Mouse (Mus musculus): ENCODE data around the gene Rab33b. TPM values are rescaled to one million over a fixed set of nuclear protein-coding genes. Genes with fewer than 3 reads are reported as not detected.

The Rab33b gene
- polyA plus RNA-seq, 1 experiment, result 12.3 TPM

DNA sequence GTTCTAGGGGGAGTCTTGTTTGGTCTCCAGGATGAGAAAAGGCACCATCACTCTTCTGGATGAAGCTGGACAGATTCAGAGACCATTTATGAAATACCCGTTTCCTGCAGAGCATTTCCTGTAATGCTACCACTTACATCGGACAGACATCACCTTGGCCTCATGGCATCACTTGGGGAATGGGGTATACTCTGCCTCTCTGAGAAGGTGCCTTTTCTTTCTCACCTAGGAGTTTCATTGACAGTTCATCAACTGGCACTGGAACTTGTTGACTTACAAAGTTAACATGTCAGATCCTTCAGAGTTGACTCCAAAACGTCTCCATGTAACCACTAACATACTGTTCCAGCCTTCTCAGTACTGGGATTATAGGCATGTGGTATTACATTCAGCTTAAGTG, 939 bp upstream of the Rab33b start:
- 34% methylated on average over 3 of the region's 3 CpGs for WGBS
- H3K4me3 ChIP-seq (replicated peaks; ENCODE audit: control insufficient read depth, low read depth, low read length), result no peak overlapping the region
- no peak overlapping the region for H3K27ac ChIP-seq (ENCODE audit: control insufficient read depth, insufficient read depth, low read depth, low read length, poor library complexity)
- TF ChIP-seq CTCF (IDR thresholded peaks at IDR 0.05; ENCODE audit: control insufficient read depth, insufficient read depth, low read length) (no peak), POLR2A (IDR thresholded peaks at IDR 0.05; ENCODE audit: borderline replicate concordance, control insufficient read depth, low read depth, low read length) (no peak)
- H3K4me1 ChIP-seq (ENCODE audit: control insufficient read depth, insufficient read depth, low read length), result no peaks in the 10 kb centered on the region

DNA sequence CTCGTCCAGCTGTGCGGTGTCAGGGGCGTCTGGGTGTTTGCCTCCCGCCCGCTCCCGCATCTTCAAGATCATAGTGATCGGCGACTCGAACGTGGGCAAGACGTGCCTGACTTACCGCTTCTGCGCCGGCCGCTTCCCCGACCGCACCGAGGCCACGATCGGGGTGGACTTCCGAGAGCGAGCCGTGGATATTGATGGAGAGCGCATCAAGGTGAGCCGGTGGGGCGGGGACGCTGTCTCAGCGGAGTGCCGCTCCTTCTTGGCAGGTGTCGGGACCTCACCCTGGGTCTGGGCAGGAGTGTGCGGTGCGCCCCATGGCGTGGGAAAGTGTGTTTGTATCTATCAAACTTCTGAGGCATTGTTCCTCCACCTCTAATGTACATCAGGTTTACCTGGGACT, 650 bp downstream of the Rab33b start:
- H3K27ac ChIP-seq (ENCODE audit: control insufficient read depth, insufficient read depth, low read depth, low read length, poor library complexity), result peak overlapping the region; percentile 96
- no peak for TF ChIP-seq CTCF (IDR thresholded peaks at IDR 0.05; ENCODE audit: control insufficient read depth, insufficient read depth, low read length)
- WGBS, result under 1% methylated on average over 33 of the region's 33 CpGs
- peak overlapping the region; percentile 91 for H3K4me3 ChIP-seq (replicated peaks; ENCODE audit: control insufficient read depth, low read depth, low read length)
- H3K4me1 ChIP-seq (ENCODE audit: control insufficient read depth, insufficient read depth, low read length), result no peaks in the 10 kb centered on the region

DNA sequence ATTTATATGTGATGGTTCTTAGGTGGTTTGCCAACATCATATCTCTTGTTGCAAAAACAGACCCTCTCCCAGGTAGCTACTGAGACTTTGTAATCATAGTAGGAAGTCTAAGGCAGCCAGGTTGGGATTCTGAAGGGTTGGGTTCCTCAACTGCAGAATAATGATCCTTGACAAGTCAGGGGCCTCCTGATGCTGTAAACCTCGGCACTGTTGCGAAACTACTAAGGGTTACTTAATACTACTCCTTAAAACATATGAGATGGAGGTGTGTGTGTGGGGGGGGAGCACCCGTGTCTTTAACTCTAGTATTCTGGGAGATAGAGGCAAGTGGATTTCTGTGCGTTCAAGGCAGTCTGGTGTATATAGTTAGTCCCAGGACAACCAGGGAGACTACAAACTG, 1.6 kb downstream of the Rab33b start:
- TF ChIP-seq POLR2A (IDR thresholded peaks at IDR 0.05; ENCODE audit: borderline replicate concordance, control insufficient read depth, low read depth, low read length) (no peak), CTCF (IDR thresholded peaks at IDR 0.05; ENCODE audit: control insufficient read depth, insufficient read depth, low read length) (no peak)
- WGBS, result 28% methylated on average over 4 of the region's 4 CpGs
- H3K4me3 ChIP-seq (replicated peaks; ENCODE audit: control insufficient read depth, low read depth, low read length), result no peak overlapping the region
- H3K27ac ChIP-seq (ENCODE audit: control insufficient read depth, insufficient read depth, low read depth, low read length, poor library complexity), result no peak overlapping the region
- H3K4me1 ChIP-seq (ENCODE audit: control insufficient read depth, insufficient read depth, low read length), result no peaks in the 10 kb centered on the region

DNA sequence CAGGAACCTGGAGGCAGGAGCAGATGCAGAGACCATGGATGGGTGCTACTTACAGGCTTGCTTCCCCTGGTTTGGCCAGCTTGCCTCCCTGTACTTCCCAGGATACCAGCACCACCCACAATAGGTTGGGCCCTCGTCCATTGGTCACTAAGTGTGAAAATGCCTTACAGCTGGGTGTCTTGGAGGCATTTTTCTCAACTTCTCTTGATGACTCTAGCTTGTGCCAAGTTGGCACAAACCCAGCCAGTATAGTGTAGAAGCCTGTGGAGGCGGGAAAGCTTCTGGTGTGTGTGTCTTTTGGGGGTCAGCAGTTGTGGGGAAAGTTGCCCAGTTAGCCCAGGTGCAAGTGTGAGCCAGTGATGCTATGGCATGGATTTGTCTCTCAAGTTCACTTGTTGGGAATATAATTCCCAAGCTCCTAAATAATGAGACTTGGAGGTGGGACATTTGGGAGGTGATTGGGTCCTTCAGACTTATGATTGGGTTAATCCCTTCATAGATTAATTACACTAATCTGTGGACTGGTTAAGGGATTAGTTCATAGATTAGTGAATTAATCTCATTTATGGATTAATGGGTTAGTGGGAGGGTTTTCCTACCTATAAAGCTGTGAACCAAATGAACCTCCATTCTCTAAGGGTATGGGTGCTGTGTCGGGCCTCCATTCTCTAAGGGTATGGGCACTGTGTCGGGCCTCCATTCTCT, 2.9 kb downstream of the Rab33b start:
- Histone ChIP-seq H3K27ac (ENCODE audit: control insufficient read depth, insufficient read depth, low read depth, low read length, poor library complexity) (no peak overlapping the region), H3K4me3 (replicated peaks; ENCODE audit: control insufficient read depth, low read depth, low read length) (no peak overlapping the region), H3K4me1 (ENCODE audit: control insufficient read depth, insufficient read depth, low read length) (no peaks in the 10 kb centered on the region)
- TF ChIP-seq POLR2A (IDR thresholded peaks at IDR 0.05; ENCODE audit: borderline replicate concordance, control insufficient read depth, low read depth, low read length), result no peak
- TF ChIP-seq CTCF (IDR thresholded peaks at IDR 0.05; ENCODE audit: control insufficient read depth, insufficient read depth, low read length), result no peak
- 84% methylated on average over 4 of the region's 4 CpGs for WGBS

DNA sequence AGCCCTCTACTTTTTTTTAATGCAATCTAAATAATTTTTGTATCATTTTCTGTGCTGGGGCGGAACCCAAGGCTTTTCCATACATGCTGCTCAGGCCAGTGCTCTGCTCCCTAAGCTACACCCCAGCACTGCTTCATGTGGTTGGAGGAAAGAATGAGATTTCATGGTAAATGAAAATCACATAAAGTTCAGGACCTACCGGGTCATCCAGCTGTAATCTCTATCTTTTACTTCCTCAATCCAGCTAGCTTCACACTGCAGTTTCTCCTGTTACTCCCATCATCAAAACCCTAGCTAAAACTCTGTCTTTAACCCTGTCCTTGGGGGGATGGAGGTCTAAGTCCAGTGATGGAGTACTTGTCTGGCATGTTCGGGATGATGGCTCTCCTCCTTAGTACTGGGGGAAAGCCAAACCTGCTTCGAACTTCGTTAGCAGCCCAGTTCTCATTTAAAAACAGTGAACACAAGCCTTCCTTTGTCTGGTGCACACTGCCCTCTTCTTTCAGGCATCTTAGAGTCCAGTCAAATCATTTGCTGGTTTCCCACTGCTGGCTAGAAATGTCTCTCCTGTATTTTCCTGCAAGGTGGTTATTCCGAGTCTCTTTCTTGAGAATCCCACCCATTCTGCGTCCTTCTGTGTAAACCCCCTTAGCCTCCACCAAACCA, 6.5 kb downstream of the Rab33b start:
- 81% methylated on average over 7 of the region's 7 CpGs for WGBS
- H3K27ac ChIP-seq (ENCODE audit: control insufficient read depth, insufficient read depth, low read depth, low read length, poor library complexity), result no peak overlapping the region
- no peak for TF ChIP-seq POLR2A (IDR thresholded peaks at IDR 0.05; ENCODE audit: borderline replicate concordance, control insufficient read depth, low read depth, low read length)
- no peak for TF ChIP-seq CTCF (IDR thresholded peaks at IDR 0.05; ENCODE audit: control insufficient read depth, insufficient read depth, low read length)
- no peak overlapping the region for H3K4me3 ChIP-seq (replicated peaks; ENCODE audit: control insufficient read depth, low read depth, low read length)
- H3K4me1 ChIP-seq (ENCODE audit: control insufficient read depth, insufficient read depth, low read length), result no peaks in the 10 kb centered on the region

DNA sequence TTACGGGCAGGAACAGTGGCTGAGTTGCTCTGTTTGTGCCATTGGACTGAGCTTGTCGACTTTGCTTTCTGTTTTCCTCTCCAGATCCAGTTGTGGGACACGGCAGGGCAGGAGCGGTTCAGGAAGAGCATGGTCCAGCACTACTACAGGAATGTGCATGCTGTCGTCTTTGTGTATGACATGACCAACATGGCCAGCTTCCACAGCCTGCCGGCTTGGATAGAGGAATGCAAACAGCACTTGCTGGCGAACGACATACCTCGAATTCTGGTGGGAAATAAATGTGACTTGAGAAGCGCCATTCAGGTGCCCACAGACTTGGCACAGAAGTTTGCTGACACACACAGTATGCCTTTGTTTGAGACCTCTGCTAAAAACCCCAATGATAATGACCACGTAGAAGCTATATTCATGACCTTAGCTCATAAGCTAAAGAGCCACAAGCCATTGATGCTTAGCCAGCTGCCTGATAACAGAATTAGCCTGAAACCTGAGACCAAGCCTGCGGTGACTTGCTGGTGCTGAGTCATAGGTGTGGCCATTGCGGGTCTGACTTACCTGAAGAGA, 9.6 kb downstream of the Rab33b start:
- H3K4me1 ChIP-seq (ENCODE audit: control insufficient read depth, insufficient read depth, low read length), result no peaks in the 10 kb centered on the region
- TF ChIP-seq CTCF (IDR thresholded peaks at IDR 0.05; ENCODE audit: control insufficient read depth, insufficient read depth, low read length) (no peak), POLR2A (IDR thresholded peaks at IDR 0.05; ENCODE audit: borderline replicate concordance, control insufficient read depth, low read depth, low read length) (no peak)
- 87% methylated on average over 13 of the region's 13 CpGs for WGBS

DNA sequence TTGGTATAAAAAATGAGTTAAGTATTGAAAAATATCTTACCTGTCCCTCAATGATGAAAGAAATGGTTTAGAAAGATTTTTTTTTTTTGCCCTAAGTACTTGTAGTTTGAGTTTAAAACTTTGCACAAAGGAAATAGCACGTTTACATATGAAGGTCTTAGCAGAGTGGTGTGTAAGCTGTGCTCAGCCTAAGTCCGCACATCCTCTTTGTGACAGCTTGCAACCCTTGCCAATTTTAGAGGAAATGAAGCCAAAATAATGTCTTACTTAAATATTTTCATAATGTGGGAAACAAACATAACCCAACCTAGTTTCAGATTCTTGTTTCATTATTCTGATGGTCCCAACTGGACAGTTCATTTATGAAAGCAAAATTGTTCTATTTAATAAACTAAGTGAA, 10.7 kb downstream of the Rab33b start:
- H3K4me1 ChIP-seq (ENCODE audit: control insufficient read depth, insufficient read depth, low read length), result no peaks in the 10 kb centered on the region
- H3K4me3 ChIP-seq (replicated peaks; ENCODE audit: control insufficient read depth, low read depth, low read length), result no peak overlapping the region
- 57% methylated on average over 2 of the region's 2 CpGs for WGBS
- H3K27ac ChIP-seq (ENCODE audit: control insufficient read depth, insufficient read depth, low read depth, low read length, poor library complexity), result no peak overlapping the region
- TF ChIP-seq CTCF (IDR thresholded peaks at IDR 0.05; ENCODE audit: control insufficient read depth, insufficient read depth, low read length) (no peak), POLR2A (IDR thresholded peaks at IDR 0.05; ENCODE audit: borderline replicate concordance, control insufficient read depth, low read depth, low read length) (no peak)

More for the DNA sequence above, 9.6 kb downstream of the Rab33b start:
- Histone ChIP-seq H3K4me3 (replicated peaks; ENCODE audit: control insufficient read depth, low read depth, low read length) (no peak overlapping the region), H3K27ac (ENCODE audit: control insufficient read depth, insufficient read depth, low read depth, low read length, poor library complexity) (no peak overlapping the region)

DNA sequence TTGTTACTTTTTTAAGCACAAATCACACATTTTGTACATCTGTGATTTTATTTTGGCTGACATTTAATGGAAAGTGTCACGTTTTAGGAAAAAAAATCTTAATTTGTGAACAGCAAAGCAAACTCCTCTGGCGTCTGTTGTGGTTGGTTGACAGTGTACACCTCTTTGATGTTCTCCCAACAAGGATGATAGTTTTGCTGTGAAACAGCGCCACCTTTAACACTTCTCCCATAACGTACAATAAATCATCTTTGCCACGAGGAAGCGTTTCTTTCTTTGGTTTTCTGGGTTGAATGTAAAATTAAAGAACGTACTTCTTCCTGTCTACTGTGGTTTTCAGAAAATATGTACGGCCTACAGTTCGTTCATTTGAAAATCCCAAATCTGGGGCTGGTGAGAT, 11.9 kb downstream of the Rab33b start:
- no peak for TF ChIP-seq CTCF (IDR thresholded peaks at IDR 0.05; ENCODE audit: control insufficient read depth, insufficient read depth, low read length)
- no peak for TF ChIP-seq POLR2A (IDR thresholded peaks at IDR 0.05; ENCODE audit: borderline replicate concordance, control insufficient read depth, low read depth, low read length)
- 45% methylated on average over 9 of the region's 9 CpGs for WGBS
- no peaks in the 10 kb centered on the region for H3K4me1 ChIP-seq (ENCODE audit: control insufficient read depth, insufficient read depth, low read length)
- no peak overlapping the region for H3K4me3 ChIP-seq (replicated peaks; ENCODE audit: control insufficient read depth, low read depth, low read length)
- H3K27ac ChIP-seq (ENCODE audit: control insufficient read depth, insufficient read depth, low read depth, low read length, poor library complexity), result no peak overlapping the region
